ENCODE assay signal across 10 mouse cellular contexts in genomic region chr2:102130198-102130845, GRCm38 (mm10). TPM values are rescaled to one million over a fixed set of nuclear protein-coding genes. Genes with fewer than 3 reads are reported as not detected.
DNase-seq lines count a peak whose midpoint lies in the region; ATAC-seq and TF ChIP-seq lines count a peak whose summit lies in the region.
"Had no signal": no experiment of that assay in that cellular context is flagged by ENCODE, and none has a peak within 500 bp of the region (broad histone marks: within the 10 kb centered on the region; RNA-seq: fewer than 3 reads in every experiment).

No protein-coding gene starts in this region.

- no peaks in the 10 kb centered on the region for H3K9me3 ChIP-seq in hindbrain, postnatal 0 days (ENCODE audit: low read length)
- no peaks in the 10 kb centered on the region for H3K9me3 ChIP-seq in hindbrain, embryonic 12.5 days (replicated peaks)
- no peaks in the 10 kb centered on the region for H3K9me3 ChIP-seq in limb, embryonic 14.5 days (ENCODE audit: control insufficient read depth, low read length)
- H3K9me3 ChIP-seq in forebrain, embryonic 10.5 days = no peaks in the 10 kb centered on the region
- H3K9me3 ChIP-seq in forebrain, embryonic 14.5 days (replicated peaks; ENCODE audit: control insufficient read depth, low read length) = no peaks in the 10 kb centered on the region
- H3K9me3 ChIP-seq: embryonic facial prominence, embryonic 12.5 days; neural tube, embryonic 12.5 days had no signal

- no peaks in the 10 kb centered on the region for H3K27me3 ChIP-seq in hindbrain, postnatal 0 days (ENCODE audit: insufficient read depth, low read length)
- H3K27me3 ChIP-seq in hindbrain, embryonic 12.5 days = no peaks in the 10 kb centered on the region
- no peaks in the 10 kb centered on the region for H3K27me3 ChIP-seq in limb, embryonic 14.5 days (ENCODE audit: control insufficient read depth, insufficient read depth, low read length)
- H3K27me3 ChIP-seq in forebrain, embryonic 10.5 days (ENCODE audit: poor library complexity, severe bottlenecking) = no peaks in the 10 kb centered on the region
- no peaks in the 10 kb centered on the region for H3K27me3 ChIP-seq in forebrain, embryonic 14.5 days (replicated peaks; ENCODE audit: control insufficient read depth, insufficient read depth, low read length)
- H3K27me3 ChIP-seq: embryonic facial prominence, embryonic 12.5 days; neural tube, embryonic 12.5 days had no signal

- DNase-seq in hindbrain, postnatal 0 days (ENCODE audit: low spot score) = peak; percentile 76
- peak; percentile 70 for DNase-seq in adrenal gland, adult 8-10 months
- DNase-seq in frontal cortex, postnatal 14 days (ENCODE audit: low spot score in 2 of 2) = peak; percentile 37 to 64
- DNase-seq in limb, embryonic 14.5 days (ENCODE audit: low spot score) = no peak
- no peak for DNase-seq in urinary bladder, postnatal 14 days (ENCODE audit: low spot score)
- DNase-seq in forebrain, embryonic 10.5 days (ENCODE audit: extremely low spot score, low spot score) = no peak
- no peak for DNase-seq in forebrain, embryonic 14.5 days (ENCODE audit: low spot score)

- no peaks in the 10 kb centered on the region for H3K36me3 ChIP-seq in hindbrain, postnatal 0 days (ENCODE audit: insufficient read depth, low read length)
- no peaks in the 10 kb centered on the region for H3K36me3 ChIP-seq in hindbrain, embryonic 12.5 days
- no peaks in the 10 kb centered on the region for H3K36me3 ChIP-seq in limb, embryonic 14.5 days (ENCODE audit: control insufficient read depth, insufficient read depth, low read length)
- H3K36me3 ChIP-seq in forebrain, embryonic 10.5 days (replicated peaks) = 0 out of 2 replicates have a peak, but pooled peaks cover 4% of the 10 kb centered on the region
- H3K36me3 ChIP-seq in forebrain, embryonic 14.5 days (ENCODE audit: control insufficient read depth, insufficient read depth, low read length) = no peaks in the 10 kb centered on the region
- H3K36me3 ChIP-seq: embryonic facial prominence, embryonic 12.5 days; neural tube, embryonic 12.5 days had no signal

- H3K9ac ChIP-seq in hindbrain, postnatal 0 days (replicated peaks; ENCODE audit: low read length) = no peak overlapping the region
- H3K9ac ChIP-seq in hindbrain, embryonic 12.5 days = no peak overlapping the region
- no peak overlapping the region for H3K9ac ChIP-seq in limb, embryonic 14.5 days (ENCODE audit: low read depth, low read length, severe bottlenecking)
- no peak overlapping the region for H3K9ac ChIP-seq in forebrain, embryonic 14.5 days (ENCODE audit: low read length)
- H3K9ac ChIP-seq: embryonic facial prominence, embryonic 12.5 days; neural tube, embryonic 12.5 days had no signal

- peak; percentile 78 for ATAC-seq in hindbrain, postnatal 0 days
- ATAC-seq in hindbrain, embryonic 12.5 days (ENCODE audit: low FRiP score) = no peak
- ATAC-seq in limb, embryonic 14.5 days (ENCODE audit: low FRiP score, low read depth) = no peak
- ATAC-seq in forebrain, embryonic 14.5 days = no peak

- WGBS in hindbrain, postnatal 0 days = 45% methylated on average over 8 of the region's 8 CpGs
- WGBS in hindbrain, embryonic 12.5 days = 90% methylated on average over 8 of the region's 8 CpGs
- WGBS in limb, embryonic 14.5 days = 65% methylated on average over 8 of the region's 8 CpGs
- WGBS in forebrain, embryonic 10.5 days = 84% methylated on average over 8 of the region's 8 CpGs
- WGBS in forebrain, embryonic 14.5 days = 82% methylated on average over 8 of the region's 8 CpGs

- peaks cover 20% of the 10 kb centered on the region for H3K4me1 ChIP-seq in hindbrain, postnatal 0 days (ENCODE audit: insufficient read depth, low read length)
- peaks cover 48% of the 10 kb centered on the region for H3K4me1 ChIP-seq in hindbrain, embryonic 12.5 days
- H3K4me1 ChIP-seq in limb, embryonic 14.5 days (ENCODE audit: control insufficient read depth, insufficient read depth, low read length) = peaks cover 73% of the 10 kb centered on the region
- peaks cover 62% of the 10 kb centered on the region for H3K4me1 ChIP-seq in forebrain, embryonic 10.5 days
- peaks cover 41% of the 10 kb centered on the region for H3K4me1 ChIP-seq in forebrain, embryonic 14.5 days (ENCODE audit: control insufficient read depth, insufficient read depth, low read length)

- H3K27ac ChIP-seq in hindbrain, postnatal 0 days = peak overlapping the region; percentile 36
- no peak overlapping the region for H3K27ac ChIP-seq in hindbrain, embryonic 12.5 days
- H3K27ac ChIP-seq in limb, embryonic 14.5 days (replicated peaks; ENCODE audit: low read depth, low read length) = peak overlapping the region; percentile 15; the same call in 1 of the 2 replicates
- H3K27ac ChIP-seq in forebrain, embryonic 10.5 days = no peak overlapping the region
- H3K27ac ChIP-seq in forebrain, embryonic 14.5 days (ENCODE audit: low read depth, low read length) = no peak overlapping the region
- H3K27ac ChIP-seq: embryonic facial prominence, embryonic 12.5 days; neural tube, embryonic 12.5 days had no signal

- H3K4me2 ChIP-seq in hindbrain, postnatal 0 days (ENCODE audit: low read depth, low read length) = no peak overlapping the region
- H3K4me2 ChIP-seq in hindbrain, embryonic 12.5 days (replicated peaks) = no peak overlapping the region
- no peak overlapping the region for H3K4me2 ChIP-seq in limb, embryonic 14.5 days (replicated peaks; ENCODE audit: low read depth, low read length, severe bottlenecking)
- no peak overlapping the region for H3K4me2 ChIP-seq in forebrain, embryonic 14.5 days (ENCODE audit: low read length)
- H3K4me2 ChIP-seq: embryonic facial prominence, embryonic 12.5 days; neural tube, embryonic 12.5 days had no signal

- H3K4me3 ChIP-seq in hindbrain, postnatal 0 days (ENCODE audit: low read length) = no peak overlapping the region
- H3K4me3 ChIP-seq in hindbrain, embryonic 12.5 days = no peak overlapping the region
- H3K4me3 ChIP-seq in limb, embryonic 14.5 days (replicated peaks; ENCODE audit: low read length) = no peak overlapping the region
- H3K4me3 ChIP-seq in forebrain, embryonic 10.5 days = no peak overlapping the region
- H3K4me3 ChIP-seq in forebrain, embryonic 14.5 days (ENCODE audit: low read depth, low read length) = no peak overlapping the region
- H3K4me3 ChIP-seq: embryonic facial prominence, embryonic 12.5 days; neural tube, embryonic 12.5 days had no signal

- no peak for TF ChIP-seq CTCF in hindbrain, postnatal 0 days (IDR thresholded peaks at IDR 0.05; ENCODE audit: low read depth)

- no peak for TF ChIP-seq POLR2A in limb, embryonic 14.5 days (IDR thresholded peaks at IDR 0.05; ENCODE audit: borderline replicate concordance, extremely low read depth, insufficient read depth, insufficient read length)

RNA-seq across cellular contexts. Expression of gene Ldlrad3, which starts 55.9 kb away (rescaled TPM):
- 30.1 and 32.4 TPM in 2 replicates for total RNA-seq in hindbrain, postnatal 0 days (2014; rRNA removed)
- polyA plus RNA-seq in hindbrain, postnatal 0 days (2015; fragmentation: Nextera tagmentation; extraction: Ambion mirVana) = 20.7 and 21.6 TPM in 2 replicates
- 54.9 and 58.4 TPM in 2 replicates for polyA plus RNA-seq in hindbrain, embryonic 12.5 days (2016; fragmentation: Nextera tagmentation; extraction: Ambion mirVana)
- total RNA-seq in adrenal gland, adult 8-10 months (2022) = 1 to 10 TPM; 6.3 to 7.4 (median 7.0) TPM
- polyA plus RNA-seq in limb, embryonic 14.5 days (2012; rRNA removed) = 45.1 and 53.4 TPM in 2 replicates
- polyA plus RNA-seq in limb, embryonic 14.5 days (2014; fragmentation: Nextera tagmentation; extraction: Ambion mirVana) = 49.7 and 58.0 TPM in 2 replicates
- polyA plus RNA-seq in forebrain, embryonic 10.5 days (2016; fragmentation: Nextera tagmentation; extraction: Ambion mirVana) = 53.1 and 54.6 TPM in 2 replicates
- polyA plus RNA-seq in forebrain, embryonic 14.5 days (2014; fragmentation: Nextera tagmentation; extraction: Ambion mirVana) = 18.1 and 21.1 TPM in 2 replicates

Comparison
In these comparisons a context has a peak if more than half of its experiments do, and no peak if none do; other contexts are left out.
1. H3K27ac ChIP-seq: peak in hindbrain, postnatal 0 days (single experiment) and limb, embryonic 14.5 days (single experiment); none in hindbrain, embryonic 12.5 days (single experiment), forebrain, embryonic 10.5 days (single experiment) and forebrain, embryonic 14.5 days (single experiment).
2. DNase-seq: peak in hindbrain, postnatal 0 days (single experiment), adrenal gland, adult 8-10 months (single experiment) and frontal cortex, postnatal 14 days (2 of 2); none in limb, embryonic 14.5 days (single experiment), urinary bladder, postnatal 14 days (single experiment), forebrain, embryonic 10.5 days (single experiment) and forebrain, embryonic 14.5 days (single experiment).